Mouse (Mus musculus): ENCODE measurements around the gene Gapvd1.

GRCm38 (mm10) chr2:34673846-34674245 is 81.2 kb downstream of the Gapvd1 start:
- TF ChIP-seq POLR2AphosphoS2 (IDR thresholded peaks at IDR 0.05; ENCODE audit: insufficient read length, low read depth) = no peak
- no peak for TF ChIP-seq POLR2A (IDR thresholded peaks at IDR 0.05; ENCODE audit: insufficient read length, low read depth)
- no peak for TF ChIP-seq E2F4 (IDR thresholded peaks at IDR 0.05; ENCODE audit: insufficient read depth)

Data from myocyte (in vitro differentiated cells).